16 mouse cellular contexts compared by ENCODE assay signal in the genomic region with DNA sequence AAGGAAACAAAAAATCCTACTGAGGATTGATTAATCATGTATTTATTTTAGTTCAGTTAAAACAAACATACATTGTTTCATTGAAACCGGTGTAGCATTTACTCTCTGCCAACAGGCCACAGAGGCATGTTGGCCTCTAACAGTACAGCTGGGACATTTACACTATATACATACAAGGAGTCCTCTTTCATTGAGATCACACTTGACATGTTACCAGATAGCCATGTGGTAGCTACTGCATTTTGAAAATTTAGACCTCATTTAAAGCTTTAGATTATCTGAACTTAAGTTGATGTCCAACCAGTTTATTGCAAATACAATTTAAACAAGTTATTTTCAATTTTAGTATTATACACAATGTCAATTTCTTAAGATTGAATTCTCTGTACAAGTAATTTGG.
"Had no signal": no experiment of that assay in that cellular context is flagged by ENCODE, and none has a peak within 500 bp of the region (broad histone marks: within the 10 kb centered on the region; RNA-seq: fewer than 3 reads in every experiment).

No protein-coding gene starts in this region.

- H3K9me3 ChIP-seq: lung, embryonic 15.5 days; megakaryocyte, embryonic 14.5 days; midbrain, embryonic 13.5 days; midbrain, embryonic 15.5 days; neural tube, embryonic 12.5 days; stomach, embryonic 15.5 days had no signal

- H3K4me3 ChIP-seq: lung, embryonic 15.5 days; megakaryocyte, embryonic 14.5 days; midbrain, embryonic 13.5 days; midbrain, embryonic 15.5 days; neural tube, embryonic 12.5 days; stomach, embryonic 15.5 days had no signal

- H3K4me2 ChIP-seq: lung, embryonic 15.5 days; midbrain, embryonic 11.5 days; midbrain, embryonic 13.5 days; midbrain, embryonic 15.5 days; neural tube, embryonic 12.5 days; stomach, embryonic 15.5 days had no signal

- H3K4me1 ChIP-seq: midbrain, embryonic 13.5 days; neural tube, embryonic 12.5 days had no signal

- H3K27ac ChIP-seq: lung, embryonic 15.5 days; macrophage; midbrain, embryonic 13.5 days; midbrain, embryonic 15.5 days; neural tube, embryonic 12.5 days; stomach, embryonic 15.5 days had no signal

- ATAC-seq: lung, postnatal 0 days; midbrain, embryonic 13.5 days; midbrain, embryonic 15.5 days had no signal

- H3K9ac ChIP-seq: lung, embryonic 15.5 days; midbrain, embryonic 13.5 days; midbrain, embryonic 15.5 days; neural tube, embryonic 12.5 days; stomach, embryonic 15.5 days had no signal

- DNase-seq: lung, adult 2 months; lung, postnatal 14 days; lung, postnatal 36 days; right cerebral cortex, postnatal 14 days; thymus, adult 18-20 months; thymus, postnatal 14 days; thymus, postnatal 36 days had no signal

- H3K27me3 ChIP-seq: lung, embryonic 15.5 days; megakaryocyte, embryonic 14.5 days; midbrain, embryonic 13.5 days; midbrain, embryonic 15.5 days; neural tube, embryonic 12.5 days; stomach, embryonic 15.5 days had no signal
